In the genomic region with DNA sequence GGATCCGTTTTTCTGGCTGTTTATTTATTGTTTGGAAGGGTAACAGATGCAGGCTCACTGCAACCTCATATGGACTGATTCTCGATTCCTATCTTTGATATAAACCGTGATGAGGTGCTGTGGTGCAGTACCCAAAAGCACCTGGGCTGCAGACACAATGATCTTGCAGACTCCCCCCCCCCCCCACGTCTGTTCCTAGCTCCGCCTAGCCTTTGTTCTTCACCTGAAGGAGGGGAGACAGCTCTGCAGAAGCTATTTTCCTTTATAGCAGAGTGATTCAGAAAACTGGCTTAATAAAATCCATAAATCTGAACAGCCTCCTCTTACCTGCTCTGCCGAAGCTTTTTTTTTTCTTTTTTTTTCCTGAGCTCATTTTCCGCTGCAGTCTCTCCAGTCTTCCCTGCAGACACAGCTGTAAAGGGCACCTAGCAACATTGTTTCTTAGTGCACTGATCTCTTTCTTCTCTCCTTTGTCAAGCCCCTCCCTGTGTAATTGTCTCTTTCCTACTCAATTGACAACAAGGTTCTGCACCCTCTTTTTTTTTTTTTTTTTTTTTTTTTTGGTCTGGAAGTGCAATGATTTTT, we compare ENCODE assay signal across 11 mouse cellular contexts. TPM values are rescaled to one million over a fixed set of nuclear protein-coding genes. Genes with fewer than 3 reads are reported as not detected.
DNase-seq lines count a peak whose midpoint lies in the region; ATAC-seq lines count a peak whose summit lies in the region.
"Had no signal": no experiment of that assay in that cellular context is flagged by ENCODE, and none has a peak within 500 bp of the region (broad histone marks: within the 10 kb centered on the region; RNA-seq: fewer than 3 reads in every experiment).

No protein-coding gene starts in this region.

- intact Hi-C loops in heart, postnatal 36 days (cut with DNase I), result no loop called here

- H3K9me3 ChIP-seq in lung, embryonic 16.5 days (ENCODE audit: control insufficient read depth, low read length), result no peaks in the 10 kb centered on the region
- H3K9me3 ChIP-seq in forebrain, embryonic 13.5 days (replicated peaks), result no peaks in the 10 kb centered on the region
- H3K9me3 ChIP-seq in limb, embryonic 12.5 days, result no peaks in the 10 kb centered on the region
- no peaks in the 10 kb centered on the region for H3K9me3 ChIP-seq in neural tube, embryonic 15.5 days (replicated peaks)
- H3K9me3 ChIP-seq: intestine, embryonic 15.5 days; lung, embryonic 15.5 days had no signal

- no peaks in the 10 kb centered on the region for H3K36me3 ChIP-seq in lung, embryonic 16.5 days (ENCODE audit: control insufficient read depth, insufficient read depth, low read length)
- no peaks in the 10 kb centered on the region for H3K36me3 ChIP-seq in forebrain, embryonic 13.5 days (ENCODE audit: poor library complexity, severe bottlenecking)
- H3K36me3 ChIP-seq in limb, embryonic 12.5 days, result no peaks in the 10 kb centered on the region
- no peaks in the 10 kb centered on the region for H3K36me3 ChIP-seq in neural tube, embryonic 15.5 days
- H3K36me3 ChIP-seq: intestine, embryonic 15.5 days; lung, embryonic 15.5 days had no signal

- H3K9ac ChIP-seq in lung, embryonic 16.5 days (ENCODE audit: low read length), result peak overlapping the region; percentile 11; the same call in 1 of the 2 replicates
- no peak overlapping the region for H3K9ac ChIP-seq in forebrain, embryonic 13.5 days
- H3K9ac ChIP-seq in limb, embryonic 12.5 days (replicated peaks), result no peak overlapping the region
- H3K9ac ChIP-seq in neural tube, embryonic 15.5 days (replicated peaks), result peak overlapping the region; percentile 37
- H3K9ac ChIP-seq: intestine, embryonic 15.5 days; lung, embryonic 15.5 days had no signal

- H3K27me3 ChIP-seq in lung, embryonic 16.5 days (ENCODE audit: control insufficient read depth, insufficient read depth, low read depth, low read length), result no peaks in the 10 kb centered on the region
- H3K27me3 ChIP-seq in forebrain, embryonic 13.5 days, result no peaks in the 10 kb centered on the region
- no peaks in the 10 kb centered on the region for H3K27me3 ChIP-seq in limb, embryonic 12.5 days
- no peaks in the 10 kb centered on the region for H3K27me3 ChIP-seq in neural tube, embryonic 15.5 days (replicated peaks)
- H3K27me3 ChIP-seq: intestine, embryonic 15.5 days; lung, embryonic 15.5 days had no signal

- no peak for ATAC-seq in lung, embryonic 16.5 days (ENCODE audit: low read depth)
- peak; percentile 36; the same call in 1 of the 2 replicates for ATAC-seq in forebrain, embryonic 13.5 days
- ATAC-seq in limb, embryonic 12.5 days (ENCODE audit: insufficient number of reproducible peaks, insufficient read depth, low FRiP score, low TSS enrichment, low read depth), result no peak
- peak; percentile 85 for ATAC-seq in neural tube, embryonic 15.5 days (ENCODE audit: low FRiP score)
- ATAC-seq: intestine, embryonic 15.5 days had no signal

- no peak for DNase-seq in lung, postnatal 25 days (ENCODE audit: low spot score)
- DNase-seq in heart, postnatal 36 days, result no peak
- DNase-seq in layer of hippocampus, adult 9-11 months, result no peak
- DNase-seq in embryo, embryonic 10.5 days (ENCODE audit: low spot score), result no peak
- DNase-seq: cerebellum, adult 11-12 months had no signal

- no peak overlapping the region for H3K27ac ChIP-seq in lung, embryonic 16.5 days (ENCODE audit: low read length)
- H3K27ac ChIP-seq in forebrain, embryonic 13.5 days, result peak overlapping the region; percentile 73
- peak overlapping the region; percentile 80 for H3K27ac ChIP-seq in limb, embryonic 12.5 days
- peak overlapping the region; percentile 89 for H3K27ac ChIP-seq in neural tube, embryonic 15.5 days (replicated peaks)
- H3K27ac ChIP-seq: intestine, embryonic 15.5 days; lung, embryonic 15.5 days had no signal

- peaks cover 38% of the 10 kb centered on the region for H3K4me1 ChIP-seq in lung, embryonic 16.5 days (replicated peaks; ENCODE audit: control insufficient read depth, insufficient read depth, low read length)
- H3K4me1 ChIP-seq in forebrain, embryonic 13.5 days, result peaks cover 40% of the 10 kb centered on the region
- peaks cover 68% of the 10 kb centered on the region for H3K4me1 ChIP-seq in limb, embryonic 12.5 days (replicated peaks)
- H3K4me1 ChIP-seq in neural tube, embryonic 15.5 days, result peaks cover 72% of the 10 kb centered on the region

- H3K4me3 ChIP-seq in lung, embryonic 16.5 days (ENCODE audit: low read length), result no peak overlapping the region
- H3K4me3 ChIP-seq in forebrain, embryonic 13.5 days, result no peak overlapping the region
- no peak overlapping the region for H3K4me3 ChIP-seq in limb, embryonic 12.5 days (replicated peaks)
- H3K4me3 ChIP-seq in neural tube, embryonic 15.5 days (replicated peaks), result peak overlapping the region; percentile 5; the same call in 1 of the 2 replicates
- H3K4me3 ChIP-seq: intestine, embryonic 15.5 days; lung, embryonic 15.5 days had no signal

- H3K4me2 ChIP-seq in lung, embryonic 16.5 days (ENCODE audit: low read depth, low read length), result no peak overlapping the region
- 0 out of 2 replicates have a peak overlapping the region, but pooled peaks have one; percentile 5 for H3K4me2 ChIP-seq in forebrain, embryonic 13.5 days
- H3K4me2 ChIP-seq in limb, embryonic 12.5 days, result peak overlapping the region; percentile 21
- peak overlapping the region; percentile 48 for H3K4me2 ChIP-seq in neural tube, embryonic 15.5 days
- H3K4me2 ChIP-seq: intestine, embryonic 15.5 days; lung, embryonic 15.5 days had no signal

- WGBS in lung, embryonic 16.5 days, result 35% methylated on average over 7 of the region's 7 CpGs
- 48% methylated on average over 7 of the region's 7 CpGs for WGBS in forebrain, embryonic 13.5 days
- 21% methylated on average over 7 of the region's 7 CpGs for WGBS in limb, embryonic 12.5 days
- WGBS in neural tube, embryonic 15.5 days, result 8% methylated on average over 7 of the region's 7 CpGs

RNA-seq across cellular contexts. Expression of a gene that starts 7.1 kb away (rescaled TPM):
- 8.9 and 10.1 TPM in 2 replicates for polyA plus RNA-seq in lung, embryonic 16.5 days (2015; fragmentation: Nextera tagmentation; extraction: Ambion mirVana)
- polyA plus RNA-seq in forebrain, embryonic 13.5 days (2015; fragmentation: Nextera tagmentation; extraction: Ambion mirVana), result 8.1 and 8.4 TPM in 2 replicates
- polyA plus RNA-seq in limb, embryonic 12.5 days (2016; fragmentation: Nextera tagmentation; extraction: Ambion mirVana), result 10.0 and 10.4 TPM in 2 replicates
- 7.4 and 7.6 TPM in 2 replicates for polyA plus RNA-seq in neural tube, embryonic 15.5 days (2015; fragmentation: Nextera tagmentation; extraction: Ambion mirVana)
- 1 to 10 TPM; 2.9 to 3.9 TPM for total RNA-seq in heart, postnatal 36 days (2021)

RNA-seq across cellular contexts. Expression of a gene that starts 10.9 kb away (rescaled TPM):
- 0.34 and 0.54 TPM in 2 replicates for polyA plus RNA-seq in lung, embryonic 16.5 days (2015; fragmentation: Nextera tagmentation; extraction: Ambion mirVana)
- 0.45 and 0.56 TPM in 2 replicates for polyA plus RNA-seq in forebrain, embryonic 13.5 days (2015; fragmentation: Nextera tagmentation; extraction: Ambion mirVana)
- polyA plus RNA-seq in limb, embryonic 12.5 days (2016; fragmentation: Nextera tagmentation; extraction: Ambion mirVana), result 0.59 and 0.60 TPM in 2 replicates
- 0.68 and 0.96 TPM in 2 replicates for polyA plus RNA-seq in neural tube, embryonic 15.5 days (2015; fragmentation: Nextera tagmentation; extraction: Ambion mirVana)
- total RNA-seq in heart, postnatal 36 days (2021), result 1 to 10 TPM; 2.2 to 2.8 TPM

RNA-seq across cellular contexts. Expression of a gene that starts 50.5 kb away (rescaled TPM):
- polyA plus RNA-seq in lung, embryonic 16.5 days (2015; fragmentation: Nextera tagmentation; extraction: Ambion mirVana), result 20.5 and 22.4 TPM in 2 replicates
- polyA plus RNA-seq in forebrain, embryonic 13.5 days (2015; fragmentation: Nextera tagmentation; extraction: Ambion mirVana), result 11.3 and 14.1 TPM in 2 replicates
- 9.2 and 9.9 TPM in 2 replicates for polyA plus RNA-seq in limb, embryonic 12.5 days (2016; fragmentation: Nextera tagmentation; extraction: Ambion mirVana)
- 17.3 and 17.4 TPM in 2 replicates for polyA plus RNA-seq in neural tube, embryonic 15.5 days (2015; fragmentation: Nextera tagmentation; extraction: Ambion mirVana)
- total RNA-seq in heart, postnatal 36 days (2021), result 10 to 100 TPM; 16.2 to 20.1 TPM

Comparison
In these comparisons a context has a peak if more than half of its experiments do, and no peak if none do; other contexts are left out.
1. ATAC-seq: peak in forebrain, embryonic 13.5 days (single experiment) and neural tube, embryonic 15.5 days (single experiment); none in lung, embryonic 16.5 days (single experiment) and limb, embryonic 12.5 days (single experiment).
2. H3K9ac ChIP-seq: peak in lung, embryonic 16.5 days (single experiment) and neural tube, embryonic 15.5 days (single experiment); none in forebrain, embryonic 13.5 days (single experiment) and limb, embryonic 12.5 days (single experiment).